Mouse (Mus musculus) common myeloid progenitor, adult 5-6 weeks (primary cell): ENCODE measurements around the gene Cfap58. TPM values are rescaled to one million over a fixed set of nuclear protein-coding genes. Genes with fewer than 3 reads are reported as not detected.

Experiments
- ATAC-seq: replicated peaks from 2 replicates; pipeline ENCODE4 v1.8.0; 2016; ENCODE audit warnings: low read depth, mild to moderate bottlenecking, moderate TSS enrichment, inconsistent platforms; ENCODE audit not compliant: poor library complexity, severe bottlenecking
- total RNA-seq: library from RNA; stranded (forward); fragments of 200-1000, 187-1606 nt; gene quantifications from 2 replicates; pipeline ENCODE4 v1.2.3, GENCODE M21; 2017

Cfap58 gene
- total RNA-seq = not detected in 2 replicates

DNA sequence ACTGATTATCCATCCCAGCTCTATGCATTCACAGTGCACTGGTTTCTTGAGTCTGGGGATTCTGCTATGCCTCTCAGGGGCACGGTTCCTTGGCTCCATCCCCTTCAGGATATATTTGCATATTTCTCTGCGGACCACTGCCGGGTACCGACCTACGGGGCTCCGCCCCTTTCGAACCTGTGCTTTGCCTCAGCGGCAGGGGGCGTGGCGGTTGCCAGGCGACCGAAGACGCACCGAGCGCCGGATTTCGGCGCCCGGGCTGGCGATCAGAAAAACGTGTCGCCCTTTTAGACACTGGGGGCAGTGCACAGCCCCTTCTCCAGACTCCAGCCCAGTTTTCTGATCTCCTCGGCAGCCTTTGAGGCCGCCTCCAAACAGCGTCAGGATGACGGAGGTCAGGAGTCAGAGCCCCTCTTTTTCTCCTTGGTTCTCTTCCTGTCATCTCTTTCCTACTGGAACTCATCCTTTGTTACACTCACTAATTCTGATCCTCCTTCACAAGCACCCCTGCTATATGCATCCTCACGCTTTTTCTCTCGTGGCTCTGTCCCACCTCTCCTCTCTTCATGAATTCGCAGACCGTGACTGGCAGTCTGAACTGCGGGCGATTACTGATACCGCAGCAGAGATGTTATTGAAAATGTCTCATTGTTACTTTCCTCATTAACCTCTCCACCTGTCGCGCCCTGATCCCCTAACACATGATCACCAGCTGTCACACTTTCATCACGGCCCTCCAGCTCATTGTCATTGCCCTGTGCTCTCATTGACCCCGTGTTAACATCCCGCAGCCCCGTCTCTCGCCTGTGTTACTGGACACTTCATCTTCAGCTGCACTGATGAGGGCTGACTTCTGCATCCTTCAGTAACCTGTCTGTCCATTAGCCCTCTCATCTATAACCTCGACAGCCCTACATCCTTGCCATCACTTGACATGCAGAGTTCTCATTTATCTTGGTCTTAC is at the start of gene Cfap58:
TSS of gene Cfap58 (plus strand) at position 233 of the 964 bp plus-strand sequence.
- ATAC-seq = peak; percentile 84

DNA sequence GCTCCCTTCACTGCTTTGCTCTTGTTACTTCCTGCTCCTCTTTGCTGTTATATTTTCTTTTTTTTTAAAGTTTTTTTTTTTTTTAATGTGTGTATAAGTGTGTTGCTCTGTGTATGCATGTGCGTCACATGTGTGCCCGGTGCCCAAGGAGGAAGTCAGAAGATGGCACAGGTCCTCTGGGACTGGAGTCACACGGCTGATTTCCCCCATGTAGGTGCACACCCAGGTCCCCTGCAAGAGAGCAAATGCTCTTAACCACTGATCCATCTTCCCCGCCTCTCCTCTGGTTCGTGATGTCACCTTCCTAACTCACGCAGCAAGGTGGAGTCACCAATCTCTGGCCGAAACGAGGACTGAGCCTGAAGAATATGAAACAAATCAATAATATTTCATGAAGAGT is 49.4 kb upstream of the Cfap58 start:
- no peak for ATAC-seq

DNA sequence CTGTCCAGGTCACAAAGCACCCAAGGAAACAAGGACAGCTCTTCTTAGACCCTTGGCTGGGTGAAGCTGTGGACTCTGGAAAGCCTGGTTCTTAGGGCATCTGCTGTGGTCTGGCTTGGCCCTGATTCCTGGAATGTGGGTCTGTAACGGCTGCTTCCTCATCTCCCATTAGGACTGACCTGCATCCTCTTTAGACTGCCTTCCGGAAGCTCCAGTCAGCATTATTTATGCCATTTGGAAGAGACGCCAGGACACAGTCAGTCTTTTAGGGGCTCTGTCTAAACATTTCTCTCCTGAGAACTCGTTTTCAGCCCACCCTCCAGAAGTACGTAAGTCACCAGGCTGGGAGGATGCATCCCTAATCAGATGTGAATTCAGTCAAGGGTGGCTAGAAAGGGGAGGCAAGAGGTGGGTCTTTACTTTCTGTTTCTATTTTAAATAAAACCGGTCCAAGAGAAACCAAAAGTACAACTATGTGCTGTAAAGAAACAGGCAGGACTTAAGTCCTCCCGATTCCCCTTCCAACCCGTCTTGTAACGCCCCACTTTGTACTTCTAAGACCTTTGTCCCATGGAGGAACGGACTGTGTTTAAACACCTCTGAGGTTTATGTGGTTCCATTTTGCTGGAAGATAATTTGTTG is 46.9 kb upstream of the Cfap58 start:
- ATAC-seq = peak; percentile 18; the same call in 1 of the 2 replicates

DNA sequence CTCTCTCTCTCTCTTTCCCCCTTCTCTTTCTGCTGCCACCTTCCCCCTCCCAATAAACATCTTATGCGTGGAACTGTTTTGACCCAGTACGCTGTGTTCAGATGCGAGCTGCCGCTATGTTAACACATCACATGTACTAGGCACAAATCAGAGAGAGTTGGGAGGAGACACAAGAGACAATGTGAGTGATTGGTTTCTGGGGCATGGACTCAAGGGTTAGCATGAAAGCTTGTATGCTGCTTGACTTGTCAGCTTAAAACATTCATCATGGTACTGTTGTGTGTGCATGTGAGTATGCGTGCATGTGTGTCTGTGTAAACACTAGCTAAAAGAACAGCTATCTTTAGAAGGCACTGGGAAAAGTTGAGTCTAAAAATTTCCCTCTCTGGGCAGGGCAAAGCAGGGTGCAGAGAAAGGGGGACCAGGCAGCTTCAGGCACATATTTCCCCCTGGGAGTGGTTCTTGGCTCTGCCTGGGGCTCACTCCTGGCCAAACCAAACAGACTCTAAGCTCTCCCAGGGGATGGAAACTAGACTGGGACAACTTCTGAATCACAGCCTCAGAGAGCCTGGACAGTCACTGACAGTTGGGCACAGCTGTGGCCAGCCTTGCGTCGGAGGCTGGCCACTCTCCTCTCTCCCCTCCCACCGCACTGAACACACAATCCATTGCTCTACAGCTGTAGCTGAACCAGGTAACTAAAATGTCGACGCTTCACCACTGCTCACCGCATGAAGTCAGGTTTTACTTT is 45.7 kb upstream of the Cfap58 start:
- ATAC-seq = no peak

DNA sequence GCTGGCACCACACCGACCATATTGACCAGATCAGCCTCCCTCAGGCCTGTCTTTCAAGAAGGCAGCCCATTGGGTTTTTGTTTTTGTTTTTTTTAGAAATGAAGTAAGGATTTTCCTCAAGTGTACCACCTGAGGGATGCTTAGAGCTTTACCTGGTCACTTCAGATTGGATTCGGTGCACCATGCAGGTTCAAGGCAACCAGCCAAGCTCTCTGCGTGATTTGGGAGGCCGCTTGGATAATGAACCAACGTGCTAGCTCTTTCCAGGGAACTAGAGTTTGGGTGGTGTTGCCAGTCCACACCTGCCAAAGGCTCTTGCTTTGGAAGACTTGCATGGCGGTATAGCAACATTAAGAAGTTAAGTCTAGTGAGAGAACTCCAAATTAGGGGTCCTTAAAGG is 44.4 kb upstream of the Cfap58 start:
- no peak for ATAC-seq

DNA sequence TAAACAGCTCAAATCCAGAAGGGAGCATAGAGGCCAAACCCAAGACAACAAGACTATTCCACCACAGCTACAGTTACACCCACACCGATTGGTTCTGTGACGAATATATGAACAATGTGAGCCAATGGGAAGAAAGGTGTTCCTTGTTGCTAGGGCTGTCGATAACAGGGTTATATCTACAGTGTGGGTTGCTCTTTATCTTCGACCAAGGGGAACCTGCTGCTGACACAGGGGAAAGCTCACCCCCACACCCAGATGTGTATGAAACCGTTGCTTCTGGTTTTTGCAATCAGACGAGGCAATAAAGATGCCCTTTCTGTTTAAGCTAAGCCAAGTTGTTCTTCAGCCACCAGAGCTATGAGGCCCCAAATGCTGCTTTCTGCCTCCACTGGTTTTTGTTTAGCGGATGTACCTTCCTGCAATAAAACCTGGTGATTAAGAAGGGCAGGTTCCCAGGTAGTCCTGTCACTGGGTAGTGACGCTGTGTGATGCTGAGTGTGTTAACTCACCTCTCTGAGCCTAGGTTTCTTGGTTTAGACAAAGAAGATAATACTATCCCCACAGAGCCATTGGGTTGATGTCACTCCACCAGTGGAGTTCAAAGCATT is 38.9 kb upstream of the Cfap58 start:
- peak; percentile 77 for ATAC-seq

DNA sequence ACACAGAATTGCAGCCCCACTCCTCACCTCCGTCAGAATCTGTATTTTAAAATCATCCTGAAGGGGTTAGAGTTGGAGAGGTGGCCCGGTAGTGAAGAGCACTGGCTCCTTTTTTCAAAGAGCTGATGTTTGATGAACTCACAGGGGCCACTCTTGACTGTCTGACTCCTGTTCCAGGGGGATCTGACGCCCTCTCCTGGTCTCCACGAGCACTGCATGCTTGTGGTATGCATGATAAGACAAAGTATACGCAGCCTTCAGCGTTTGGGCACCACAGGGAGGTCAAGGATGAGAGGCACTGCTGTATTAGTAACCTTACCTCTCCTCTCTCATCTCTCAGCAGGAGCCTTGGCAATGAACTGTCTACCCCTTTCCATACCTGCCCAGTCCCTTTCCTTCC is 37.5 kb upstream of the Cfap58 start:
- ATAC-seq = peak; percentile 49

DNA sequence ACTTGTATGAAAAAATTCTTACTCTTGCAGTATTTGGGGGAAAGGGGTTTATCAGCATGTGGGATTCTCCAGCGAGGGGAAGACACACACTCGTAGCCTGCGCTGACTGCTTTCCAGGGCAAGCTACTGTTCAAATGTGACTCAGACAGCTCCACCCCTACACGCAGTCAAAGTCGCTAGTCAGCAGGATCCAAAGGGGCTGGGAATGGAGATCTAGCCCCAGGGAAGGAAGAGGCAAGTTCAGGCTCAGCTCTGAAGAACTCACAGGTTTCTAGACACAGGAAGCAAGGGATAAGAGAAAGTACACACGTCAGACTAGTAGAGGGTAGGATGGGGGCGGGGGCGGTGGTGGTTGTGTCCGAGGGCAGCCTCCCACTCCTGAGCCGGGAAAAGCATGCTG is 36.9 kb upstream of the Cfap58 start:
- ATAC-seq = no peak

DNA sequence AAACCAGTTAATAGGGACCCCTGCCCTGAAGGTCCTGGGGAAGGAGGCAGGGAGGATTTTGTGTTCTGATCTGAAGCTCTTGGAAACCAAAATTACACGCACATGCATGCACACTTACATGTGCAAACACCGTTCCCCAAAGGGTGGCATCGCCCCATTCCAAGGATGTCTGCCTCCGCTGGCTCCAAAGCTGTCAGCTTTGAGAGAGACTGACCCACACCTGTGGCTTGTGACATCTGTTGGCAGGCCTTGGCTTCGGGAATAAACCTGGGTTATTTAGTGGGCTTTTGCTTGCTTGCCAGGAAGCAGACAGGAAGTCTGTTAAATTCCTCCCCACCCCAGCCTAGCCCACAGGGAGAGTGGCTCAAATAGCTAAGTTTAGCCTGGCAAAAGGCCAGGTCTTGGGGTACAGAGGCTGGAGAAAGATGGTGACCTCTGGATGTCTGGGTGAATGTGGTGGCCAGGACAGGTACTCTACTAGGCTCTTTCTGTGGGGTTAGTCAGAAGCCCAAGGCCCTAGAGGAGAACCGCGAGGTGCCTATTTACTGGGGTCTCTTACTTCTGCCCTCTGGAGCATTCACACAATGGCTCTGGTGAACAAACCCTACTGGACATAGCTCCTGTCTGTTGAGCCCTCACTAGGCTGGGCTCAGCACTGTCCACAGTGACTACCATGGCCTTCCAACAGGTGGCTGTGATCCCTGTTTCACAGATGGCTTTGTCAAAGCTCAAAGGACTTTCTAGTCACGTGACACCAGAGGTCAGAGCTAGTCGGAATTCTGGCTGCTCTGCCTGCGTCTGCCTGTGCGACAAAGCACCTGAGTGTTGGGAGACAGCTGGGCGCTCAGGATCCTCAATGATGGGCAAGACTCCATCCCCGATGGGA is 34.9 kb upstream of the Cfap58 start:
- 0 out of 2 replicates have a peak, but pooled peaks have one; percentile 12 for ATAC-seq

DNA sequence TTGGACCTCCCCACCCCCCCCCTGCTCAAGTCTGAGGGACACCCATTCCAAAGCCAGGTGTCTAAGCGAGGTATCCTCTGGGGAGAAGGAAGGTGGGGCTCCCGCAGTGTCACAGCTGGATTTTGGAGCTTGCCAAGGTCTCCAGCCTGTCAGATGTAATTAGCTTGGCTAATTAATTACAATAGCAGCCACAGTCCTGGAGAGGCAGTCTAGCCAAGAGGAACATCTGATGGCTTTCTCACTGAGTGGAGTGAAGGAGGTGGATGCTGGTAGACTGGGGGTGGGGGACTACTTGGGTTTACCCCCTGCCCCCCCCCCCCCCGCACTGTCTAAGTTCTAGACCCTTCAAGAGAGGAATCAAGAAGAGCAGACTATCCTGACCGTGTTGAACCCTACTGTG is 33.8 kb upstream of the Cfap58 start:
- ATAC-seq = no peak

DNA sequence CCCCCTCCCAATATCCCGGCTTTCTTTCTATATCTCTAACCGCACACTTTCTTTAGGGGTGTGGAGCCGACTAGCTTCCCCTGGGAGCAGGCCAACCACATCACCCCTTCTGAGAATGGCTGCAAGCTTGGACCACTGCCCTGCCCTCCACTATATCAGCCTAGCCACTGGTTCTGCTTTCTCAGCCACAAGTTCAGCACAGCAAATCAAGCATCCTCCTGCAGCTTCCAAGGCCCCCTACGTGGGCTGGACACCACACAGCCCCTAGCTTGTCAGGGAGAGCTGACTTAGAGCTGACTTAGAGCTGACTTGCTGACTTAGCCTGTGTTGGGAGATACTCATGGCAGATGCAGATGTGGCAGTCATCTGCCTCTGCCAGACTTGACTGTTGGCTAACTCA is 32.4 kb upstream of the Cfap58 start:
- ATAC-seq = peak; percentile 64

DNA sequence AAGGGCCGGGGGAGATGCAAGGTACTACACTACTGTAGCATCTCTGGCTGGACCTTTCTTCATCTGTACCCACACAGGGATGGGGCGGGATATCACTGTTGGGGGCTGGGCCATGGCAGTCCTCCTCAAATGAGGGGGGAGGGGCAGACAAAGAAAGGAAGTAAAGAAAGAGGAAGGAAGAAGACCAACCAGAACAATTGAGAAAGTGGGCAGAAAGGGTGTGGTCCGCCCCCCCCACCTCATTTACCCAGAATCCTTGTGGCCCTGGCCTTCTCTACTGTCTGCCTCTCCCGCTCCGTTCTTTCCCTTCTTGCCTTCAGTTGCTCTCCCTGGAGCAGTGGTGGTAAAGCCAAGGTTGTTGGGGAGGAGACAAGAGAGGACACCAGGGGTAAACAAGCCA is 31.9 kb upstream of the Cfap58 start:
- peak; percentile 19 for ATAC-seq

DNA sequence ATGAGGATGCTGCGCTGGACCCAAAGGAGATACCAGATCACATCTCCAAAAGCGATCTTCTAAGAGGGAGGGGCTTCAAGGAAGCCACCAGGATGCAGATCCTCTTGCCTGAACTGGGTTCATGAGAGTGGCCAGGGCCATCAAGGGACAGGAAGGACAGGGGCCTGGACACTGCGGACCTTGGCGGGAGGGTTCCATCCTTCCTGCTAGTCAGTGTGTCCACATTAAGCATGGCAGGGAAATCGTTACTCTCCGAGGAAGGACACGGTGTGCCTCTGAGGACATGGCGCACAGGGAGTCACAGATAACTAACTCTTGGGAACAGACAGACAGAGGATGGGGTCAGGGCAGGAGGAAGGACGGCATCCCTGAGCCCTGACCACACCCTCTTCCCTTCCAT is 29.9 kb upstream of the Cfap58 start:
- ATAC-seq = no peak

DNA sequence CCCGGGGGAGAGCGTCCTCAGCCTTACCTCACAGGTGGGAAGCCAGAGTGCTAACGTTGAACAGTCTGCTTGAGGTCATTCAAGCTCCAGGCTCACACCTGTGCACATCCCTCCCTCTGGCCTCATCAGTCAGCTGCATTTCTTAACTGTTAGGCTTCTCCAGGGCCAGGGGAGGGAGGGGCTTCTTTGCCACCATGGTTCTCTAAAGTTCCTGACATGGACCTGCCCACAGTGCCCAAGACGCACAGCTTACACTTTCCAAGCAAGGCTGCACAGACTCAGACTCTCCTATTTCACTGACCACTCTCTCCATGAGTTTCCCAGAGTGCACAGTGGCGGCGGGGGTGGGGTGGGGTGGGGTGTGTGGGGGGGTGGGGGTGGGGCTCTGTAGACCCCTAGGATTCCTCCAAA is 28.5 kb upstream of the Cfap58 start:
- ATAC-seq = no peak

DNA sequence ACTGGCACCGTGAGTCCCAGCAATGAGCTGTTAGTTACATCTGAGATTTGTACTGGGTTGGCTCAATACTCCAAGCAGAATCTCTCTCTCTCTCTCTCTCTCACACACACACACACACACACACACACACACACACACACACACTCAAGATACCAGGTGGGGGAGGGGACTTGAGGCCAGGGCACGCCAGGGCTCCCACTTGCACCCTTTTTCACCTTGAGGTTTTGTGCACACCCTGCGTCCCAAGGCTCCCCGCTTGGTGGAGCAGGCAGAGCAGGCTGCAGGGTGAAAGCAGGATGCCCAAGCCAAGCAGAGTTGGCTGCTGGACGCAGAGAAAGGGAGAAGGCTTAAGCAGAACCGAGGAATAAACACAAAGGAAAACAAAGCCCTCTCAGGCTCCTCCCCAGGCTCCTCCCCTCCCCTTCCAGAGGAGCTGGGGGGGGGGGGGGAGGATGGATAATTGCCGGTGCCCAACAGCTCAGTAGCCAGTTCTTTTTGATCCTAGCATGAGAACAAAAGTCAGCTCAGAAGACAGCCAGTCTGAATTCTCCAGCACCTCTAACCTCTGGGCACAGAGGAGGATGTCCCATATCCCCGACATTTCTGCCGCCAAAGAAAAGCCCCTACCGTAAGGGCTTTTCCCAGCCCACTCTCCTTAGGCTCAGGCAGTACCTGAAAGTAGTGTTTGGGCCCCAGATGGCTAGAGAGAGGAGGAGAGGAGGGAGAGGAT is 27.9 kb upstream of the Cfap58 start:
- no peak for ATAC-seq

DNA sequence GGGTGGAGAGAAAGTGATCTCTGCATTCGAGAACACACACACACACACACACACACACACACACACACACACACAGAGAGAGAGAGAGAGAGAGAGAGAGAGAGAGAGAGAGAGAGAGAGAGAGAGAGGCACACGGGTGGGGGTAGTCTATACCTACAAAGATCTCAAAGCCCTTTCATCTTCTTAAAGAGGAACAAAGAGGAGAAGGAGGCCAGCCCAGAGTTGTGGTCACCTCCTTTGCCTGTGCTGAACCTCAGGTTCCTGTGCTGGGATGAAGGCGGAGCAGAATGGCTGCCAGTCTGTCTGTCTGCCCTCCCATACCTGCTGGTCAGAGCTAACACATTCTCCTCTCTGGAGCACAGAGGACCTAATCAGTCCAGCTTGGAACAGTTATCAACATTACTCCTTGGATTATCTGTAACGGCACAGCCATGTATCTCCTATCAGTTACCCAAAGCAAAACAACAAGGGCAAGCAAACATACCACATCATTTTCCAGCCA is 27.3 kb upstream of the Cfap58 start:
- ATAC-seq = peak; percentile 71

DNA sequence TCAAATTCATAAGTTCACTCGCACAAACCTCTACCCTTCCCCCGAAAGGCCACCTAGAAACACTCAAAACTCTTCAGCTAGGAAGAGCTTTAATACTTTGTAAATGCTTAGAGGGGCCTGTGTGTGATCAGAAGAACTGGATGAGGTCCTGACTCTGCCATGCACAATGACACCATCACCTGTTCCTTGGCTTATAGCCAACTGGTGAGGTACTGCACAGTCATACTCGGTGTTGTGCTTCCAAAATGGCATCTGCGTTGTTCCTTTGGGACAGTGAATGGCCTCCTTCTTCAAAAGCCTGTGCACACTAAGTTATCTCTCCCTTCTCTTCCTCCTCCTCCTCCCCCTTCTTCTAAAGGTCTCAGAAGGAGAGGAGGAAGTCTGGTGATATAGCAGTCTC is 26.7 kb upstream of the Cfap58 start:
- no peak for ATAC-seq

DNA sequence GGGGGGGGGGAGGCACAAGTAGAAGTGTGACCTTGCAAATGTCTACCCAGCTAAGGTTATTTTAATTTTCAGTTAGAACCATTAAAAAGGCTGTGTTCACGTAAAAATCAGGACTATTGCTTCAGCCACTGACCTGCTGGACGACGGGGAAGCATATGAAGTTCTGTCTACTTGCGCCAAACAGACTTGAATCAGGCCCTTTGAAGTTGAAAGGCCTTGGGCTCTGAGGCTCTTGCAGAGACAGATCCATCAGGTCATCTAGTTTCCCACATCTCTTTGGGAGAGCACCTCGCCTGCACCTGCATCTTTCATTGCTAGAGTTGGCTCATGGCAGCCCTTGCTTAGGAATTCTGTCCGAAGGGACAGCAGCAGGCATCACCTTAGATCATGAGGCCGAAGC is 24.1 kb upstream of the Cfap58 start:
- no peak for ATAC-seq
